10 mouse cellular contexts compared by ENCODE assay signal in the genomic region with DNA sequence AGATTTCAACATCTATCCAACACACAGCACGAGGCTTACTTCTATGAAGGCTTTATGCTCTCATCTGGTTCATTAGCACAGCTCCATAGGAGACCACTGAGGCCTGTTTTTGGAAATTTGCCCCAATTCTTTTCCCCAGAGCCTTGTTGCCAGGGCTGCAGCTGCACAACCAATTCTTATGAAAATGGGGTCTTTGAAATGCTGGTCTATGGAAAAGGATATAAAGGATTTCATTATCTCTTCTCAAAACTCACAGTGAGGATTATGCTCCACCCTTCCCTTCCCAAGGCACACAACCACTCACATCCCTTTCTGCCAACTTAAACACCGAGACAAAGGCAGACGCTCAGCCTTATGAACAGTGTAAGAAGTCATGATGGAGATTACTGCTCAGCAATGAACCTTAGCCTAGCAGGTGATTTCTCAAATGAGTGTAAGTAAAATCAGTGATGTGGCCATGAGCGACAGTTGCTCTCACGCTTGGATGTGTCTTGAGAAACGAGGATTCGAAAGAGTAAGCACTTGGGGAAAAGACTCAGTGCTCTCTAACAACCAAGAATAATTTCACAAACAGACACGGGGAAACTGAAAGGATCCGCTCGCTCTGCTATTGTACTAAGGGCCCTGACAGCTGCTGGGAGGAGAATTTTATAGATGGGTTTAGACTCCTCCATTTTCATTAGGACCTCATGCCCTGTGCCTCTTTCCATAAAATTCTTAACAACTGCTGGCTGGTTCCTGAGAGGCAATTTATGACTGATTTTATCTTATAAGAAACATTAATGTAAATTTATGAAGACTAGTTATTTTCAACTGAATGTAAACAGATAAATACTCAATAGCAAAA. TPM values are rescaled to one million over a fixed set of nuclear protein-coding genes. Genes with fewer than 3 reads are reported as not detected.
DNase-seq lines count a peak whose midpoint lies in the region; ATAC-seq and TF ChIP-seq lines count a peak whose summit lies in the region.
"Had no signal": no experiment of that assay in that cellular context is flagged by ENCODE, and none has a peak within 500 bp of the region (broad histone marks: within the 10 kb centered on the region; RNA-seq: fewer than 3 reads in every experiment).

No protein-coding gene starts in this region.

- peak; percentile 13 for DNase-seq in cerebellum, adult 11-12 months
- no peak for DNase-seq in cerebellum, adult 8-10 months
- DNase-seq in brain, embryonic 14.5 days (ENCODE audit: low read depth): peak; percentile 97
- peak; percentile 27 for DNase-seq in gonadal fat pad, adult 2 months (ENCODE audit: low read depth)
- DNase-seq in mesoderm, embryonic 11.5 days (ENCODE audit: low read depth, low spot score): peak; percentile 71

- H3K4me1 ChIP-seq in heart, embryonic 11.5 days (ENCODE audit: control insufficient read depth, insufficient read depth, low read length): no peaks in the 10 kb centered on the region
- no peaks in the 10 kb centered on the region for H3K4me1 ChIP-seq in kidney, embryonic 14.5 days (ENCODE audit: control insufficient read depth, insufficient read depth, low read length)

- no peaks in the 10 kb centered on the region for H3K36me3 ChIP-seq in heart, embryonic 11.5 days (ENCODE audit: control insufficient read depth, insufficient read depth, low read length)
- H3K36me3 ChIP-seq in kidney, embryonic 14.5 days (ENCODE audit: control insufficient read depth, insufficient read depth, low read length): peaks cover 25% of the 10 kb centered on the region; the same call in 1 of the 2 replicates

- no peaks in the 10 kb centered on the region for H3K9me3 ChIP-seq in heart, embryonic 11.5 days (replicated peaks; ENCODE audit: control insufficient read depth, low read length)
- H3K9me3 ChIP-seq in kidney, embryonic 14.5 days (ENCODE audit: control insufficient read depth, low read length): no peaks in the 10 kb centered on the region

- no peak overlapping the region for H3K4me2 ChIP-seq in heart, embryonic 11.5 days
- H3K4me2 ChIP-seq in kidney, embryonic 14.5 days (replicated peaks; ENCODE audit: low read depth, low read length): no peak overlapping the region

- H3K27ac ChIP-seq in heart, embryonic 11.5 days (ENCODE audit: low read depth, low read length): no peak overlapping the region
- H3K27ac ChIP-seq in kidney, embryonic 14.5 days (ENCODE audit: low read depth, low read length): no peak overlapping the region
- H3K27ac ChIP-seq: kidney, postnatal 0 days had no signal

- WGBS in heart, embryonic 11.5 days (ENCODE audit: insufficient replicate concordance): 86% methylated on average over 10 of the region's 10 CpGs
- WGBS in kidney, embryonic 14.5 days: 87% methylated on average over 10 of the region's 10 CpGs

- TF ChIP-seq CTCF in brain, embryonic 14.5 days (IDR thresholded peaks at IDR 0.05; ENCODE audit: borderline replicate concordance, extremely low read depth, insufficient read depth, insufficient read length): no peak

- no peak for TF ChIP-seq POLR2A in brain, embryonic 14.5 days (IDR thresholded peaks at IDR 0.05; ENCODE audit: borderline replicate concordance, extremely low read depth, insufficient read depth, insufficient read length, poor library complexity, severe bottlenecking)

- H3K4me3 ChIP-seq in heart, embryonic 11.5 days (ENCODE audit: low read depth, low read length): no peak overlapping the region
- no peak overlapping the region for H3K4me3 ChIP-seq in kidney, embryonic 14.5 days (ENCODE audit: low read length)

- no peak overlapping the region for H3K9ac ChIP-seq in heart, embryonic 11.5 days (ENCODE audit: low read depth, low read length)
- no peak overlapping the region for H3K9ac ChIP-seq in kidney, embryonic 14.5 days (ENCODE audit: low read depth, low read length)

- no peaks in the 10 kb centered on the region for H3K27me3 ChIP-seq in heart, embryonic 11.5 days (ENCODE audit: control insufficient read depth, insufficient read depth, low read length)
- no peaks in the 10 kb centered on the region for H3K27me3 ChIP-seq in kidney, embryonic 14.5 days (ENCODE audit: control insufficient read depth, insufficient read depth, low read length)

- no peak for ATAC-seq in heart, embryonic 11.5 days (replicated peaks; ENCODE audit: insufficient number of reproducible peaks, low FRiP score, low TSS enrichment)
- no peak for ATAC-seq in kidney, embryonic 14.5 days (ENCODE audit: low FRiP score, low TSS enrichment)
- ATAC-seq in megakaryocyte, adult 5-6 weeks (ENCODE audit: poor library complexity, severe bottlenecking): no peak
- ATAC-seq: lung, postnatal 0 days had no signal

RNA-seq across cellular contexts. Expression of a gene that starts 33.0 kb away (rescaled TPM):
- 118 and 144 TPM in 2 replicates for polyA plus RNA-seq in brain, embryonic 14.5 days (2012; rRNA removed)
- polyA plus RNA-seq in gonadal fat pad, adult 2 months (2012; rRNA removed): 77.5 and 84.2 TPM in 2 replicates
- polyA plus RNA-seq in heart, embryonic 11.5 days (2014; fragmentation: Nextera tagmentation; extraction: Ambion mirVana): 65.6 and 70.3 TPM in 2 replicates
- polyA plus RNA-seq in kidney, embryonic 14.5 days (2014; fragmentation: Nextera tagmentation; extraction: Ambion mirVana): 59.3 and 110 TPM in 2 replicates
- total RNA-seq in megakaryocyte, adult 5-6 weeks (2015): 70.3 and 73.9 TPM in 2 replicates
- total RNA-seq in megakaryocyte, adult 5-6 weeks (2017): 92.6 and 94.5 TPM in 2 replicates
